Mouse (Mus musculus): ENCODE measurements around the gene Leprot.

DNA sequence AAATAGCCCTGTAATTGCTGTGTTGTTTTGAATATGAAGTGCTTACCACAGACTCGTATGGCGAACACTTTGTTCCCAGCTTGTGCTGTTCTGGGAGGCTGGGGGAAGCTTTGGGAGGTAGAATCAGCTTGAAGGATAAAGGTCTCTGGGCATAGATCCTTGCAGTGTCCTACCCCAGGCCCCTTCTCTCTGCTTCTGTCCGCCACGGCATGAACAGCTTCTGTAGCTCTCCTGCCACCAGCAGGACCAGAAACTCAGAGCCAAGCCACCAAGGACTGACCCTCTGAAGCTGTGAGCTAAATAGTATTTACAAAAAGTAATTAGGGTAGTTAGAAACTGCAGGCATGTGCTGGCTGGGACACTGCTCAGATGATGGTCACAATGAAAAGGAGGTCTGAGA is 17.2 kb downstream of the Leprot start:
- TF ChIP-seq POLR2A (IDR thresholded peaks at IDR 0.05; ENCODE audit: control insufficient read depth in 1 of 2, insufficient read depth in 1 of 2, low read depth in 1 of 2, low read length in 2 of 2, poor library complexity in 1 of 2), result no peak
- TF ChIP-seq CTCF (IDR thresholded peaks at IDR 0.05 in 2 of 3, conservative IDR thresholded peaks at IDR 0.05 in 1 of 3; ENCODE audit: control insufficient read depth in 1 of 3, insufficient read depth in 1 of 3, low read depth in 2 of 3, low read length in 3 of 3, poor library complexity in 1 of 3, severe bottlenecking in 1 of 3), result no peak
- TF ChIP-seq GABPA (IDR thresholded peaks at IDR 0.05; ENCODE audit: low read depth, low read length), result no peak
- no peak for TF ChIP-seq MAZ (IDR thresholded peaks at IDR 0.05; ENCODE audit: low read depth, low read length)
- TF ChIP-seq EP300 (IDR thresholded peaks at IDR 0.05; ENCODE audit: low read depth in 1 of 2, low read length in 2 of 2), result no peak
- TF ChIP-seq TCF12 (IDR thresholded peaks at IDR 0.05; ENCODE audit: low read depth, low read length), result no peak
- no peak for TF ChIP-seq HCFC1 (IDR thresholded peaks at IDR 0.05; ENCODE audit: low read depth, low read length)
- no peak for TF ChIP-seq ZMIZ1 (IDR thresholded peaks at IDR 0.05; ENCODE audit: low read depth, low read length)
- TF ChIP-seq CHD1 (IDR thresholded peaks at IDR 0.05; ENCODE audit: low read depth, low read length), result no peak
- no peak for TF ChIP-seq E2F4 (IDR thresholded peaks at IDR 0.05; ENCODE audit: borderline replicate concordance, low read depth, low read length)

Measured in MEL (cell line).